Mouse (Mus musculus) hindbrain, embryonic 10.5 days (tissue): Measurements from ENCODE around the gene Moap1. TPM values are rescaled to one million over a fixed set of nuclear protein-coding genes. Genes with fewer than 3 reads are reported as not detected.

Source experiments
- DNase-seq: peaks from one replicate; pipeline ENCODE4 v3.0.0-alpha.2; 2017; ENCODE audit warnings: low spot score
- H3K27ac ChIP-seq: fragments of 300-500 bp; sonication (generic); 2 replicates; pipeline ENCODE4 v1.5.1; 2016; ENCODE audit warnings: mild to moderate bottlenecking, moderate library complexity
- H3K27me3 ChIP-seq: fragments of 300-500 bp; sonication (generic); 2 replicates; pipeline ENCODE4 v1.6.1; 2016; ENCODE audit warnings: mild to moderate bottlenecking; ENCODE audit not compliant: poor library complexity, insufficient read depth, severe bottlenecking
- H3K36me3 ChIP-seq: fragments of 300-500 bp; sonication (generic); 2 replicates; pipeline ENCODE4 v1.6.1; 2016; ENCODE audit warnings: mild to moderate bottlenecking, moderate library complexity
- H3K4me1 ChIP-seq: fragments of 300-500 bp; sonication (generic); replicated peaks from 2 replicates; pipeline ENCODE4 v1.6.1; 2016; ENCODE audit warnings: mild to moderate bottlenecking
- H3K4me3 ChIP-seq: fragments of 300-500 bp; sonication (generic); 2 replicates; pipeline ENCODE4 v1.5.1; 2016; ENCODE audit warnings: mild to moderate bottlenecking, moderate library complexity
- H3K9me3 ChIP-seq: fragments of 300-500 bp; sonication (generic); 2 replicates; pipeline ENCODE4 v1.6.1; 2016; ENCODE audit warnings: mild to moderate bottlenecking, moderate library complexity
- WGBS: fragments of 180-500 bp; shearing (Covaris S2); methylation state at CpG from one replicate; pipeline ENCODE4 v1.1.7; 2016; 5-methylcytosine and 5-hydroxymethylcytosine counted together
- polyA plus RNA-seq: library from polyadenylated mRNA; unstranded; fragments of >200 nt; fragmentation: Nextera tagmentation; extraction: Ambion mirVana; gene quantifications from 2 replicates; pipeline ENCODE4 v1.2.1, GENCODE M21; 2016

Gene Moap1
- polyA plus RNA-seq, 1 experiment from 2014 or later: 34.4 TPM

DNA sequence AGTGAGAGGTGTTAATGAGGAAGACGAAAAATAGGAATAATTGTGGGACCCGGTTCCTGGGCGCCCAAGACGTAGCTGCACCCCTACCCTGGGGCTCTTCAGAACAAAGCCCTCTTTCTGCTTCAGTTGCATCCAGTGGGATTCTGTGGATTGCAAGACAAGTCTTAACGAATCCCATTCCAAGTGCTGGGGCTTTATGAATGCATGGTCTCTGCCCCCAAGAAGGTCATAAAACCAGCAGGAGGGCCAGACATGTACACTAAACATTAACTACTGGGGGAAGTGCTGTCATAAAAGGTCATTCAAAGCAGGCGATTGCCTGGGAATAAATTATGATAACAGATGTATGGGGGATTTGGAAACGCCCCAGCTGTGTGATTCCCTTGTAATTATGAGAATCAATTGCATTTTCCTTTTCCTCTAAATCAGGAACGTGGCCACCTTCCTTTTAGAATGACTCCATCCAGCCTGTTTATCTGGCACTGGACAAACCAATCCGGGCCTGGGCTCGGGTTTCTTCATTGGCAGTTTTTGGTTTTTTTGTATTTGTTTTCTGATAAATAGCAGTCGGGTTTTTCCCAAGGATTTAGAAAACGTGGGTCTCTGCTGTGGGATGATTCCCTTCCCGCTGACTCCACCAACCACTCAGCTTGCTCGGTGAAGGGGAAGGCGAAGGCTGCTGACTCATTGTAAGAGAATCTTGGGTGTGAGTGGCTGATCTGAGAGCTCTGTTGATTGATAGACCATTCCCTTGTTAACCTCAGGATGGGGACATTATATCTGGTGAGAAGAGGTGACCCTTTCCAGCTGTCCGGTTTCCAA is 12.5 kb downstream of the Moap1 start:
- Histone ChIP-seq H3K9me3 (no peaks in the 10 kb centered on the region), H3K4me3 (peak overlapping the region; percentile 39), H3K36me3 (no peaks in the 10 kb centered on the region), H3K27me3 (no peaks in the 10 kb centered on the region), H3K27ac (peak overlapping the region; percentile 92), H3K4me1 (peaks cover 27% of the 10 kb centered on the region)
- DNase-seq: peak; percentile 12
- 48% methylated on average over 16 of the region's 16 CpGs for WGBS

- no peaks in the 10 kb centered on the region for H3K27me3 ChIP-seq
- peak overlapping the region; percentile 92 for H3K27ac ChIP-seq
- no peaks in the 10 kb centered on the region for H3K36me3 ChIP-seq
- peak overlapping the region; percentile 39 for H3K4me3 ChIP-seq
- peaks cover 27% of the 10 kb centered on the region for H3K4me1 ChIP-seq
- peak; percentile 93 for DNase-seq
- no peaks in the 10 kb centered on the region for H3K9me3 ChIP-seq
- 32% methylated on average over 26 of the region's 26 CpGs for WGBS
Measured at GRCm38 (mm10) chr12:102729855-102730797, 13.3 kb downstream of the Moap1 start.

- Histone ChIP-seq H3K27me3 (no peaks in the 10 kb centered on the region), H3K4me1 (peaks cover 31% of the 10 kb centered on the region), H3K27ac (peak overlapping the region; percentile 16; the same call in 1 of the 2 replicates), H3K36me3 (no peaks in the 10 kb centered on the region), H3K4me3 (no peak overlapping the region), H3K9me3 (no peaks in the 10 kb centered on the region)
- no peak for DNase-seq
- 87% methylated on average over 7 of the region's 7 CpGs for WGBS
Measured at GRCm38 (mm10) chr12:102725761-102726175, 17.7 kb downstream of the Moap1 start.

DNA sequence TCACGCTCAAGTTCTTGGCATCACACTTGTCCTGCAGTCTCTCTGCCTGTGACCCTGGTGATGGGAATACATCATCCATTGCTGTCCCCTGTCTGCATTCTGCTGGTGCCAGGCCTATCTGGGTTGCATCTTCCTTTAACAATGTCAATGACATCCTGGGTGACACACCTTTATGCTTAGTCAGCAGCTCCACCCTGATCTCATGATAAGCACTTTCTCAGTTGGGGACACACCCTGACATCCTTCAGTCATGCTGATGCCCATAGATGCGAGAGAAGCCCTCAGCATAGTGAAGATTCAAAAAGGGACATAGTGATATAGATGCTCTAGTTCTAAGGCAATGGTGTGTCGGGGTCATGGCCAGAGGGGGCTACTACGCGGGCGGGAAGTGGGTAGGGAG is 18.3 kb downstream of the Moap1 start:
- H3K9me3 ChIP-seq: no peaks in the 10 kb centered on the region
- no peaks in the 10 kb centered on the region for H3K27me3 ChIP-seq
- H3K4me3 ChIP-seq: no peak overlapping the region
- no peaks in the 10 kb centered on the region for H3K36me3 ChIP-seq
- peaks cover 25% of the 10 kb centered on the region for H3K4me1 ChIP-seq
- H3K27ac ChIP-seq: no peak overlapping the region
- 92% methylated on average over 6 of the region's 6 CpGs for WGBS
- no peak for DNase-seq

DNA sequence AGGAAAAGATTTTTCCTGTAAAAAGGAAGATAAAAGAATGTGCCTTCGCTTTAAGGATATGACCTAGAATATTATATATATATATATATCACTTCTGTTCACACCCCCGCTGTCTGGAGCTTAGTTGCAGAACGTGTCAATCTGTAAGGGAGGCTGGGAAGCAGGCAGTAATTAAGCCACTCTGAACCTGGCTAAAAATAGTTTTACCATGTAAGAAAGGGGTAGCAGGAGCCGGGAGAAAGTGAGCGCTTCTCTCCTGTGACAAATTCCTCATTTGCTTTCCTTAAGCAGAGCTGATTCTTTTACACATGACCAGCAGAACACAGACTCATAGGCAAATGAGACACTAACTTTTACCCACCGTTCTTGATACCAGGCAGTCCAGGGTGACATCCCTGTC is 19.6 kb downstream of the Moap1 start:
- Histone ChIP-seq H3K4me3 (no peak overlapping the region), H3K9me3 (no peaks in the 10 kb centered on the region), H3K27me3 (no peaks in the 10 kb centered on the region), H3K4me1 (peaks cover 20% of the 10 kb centered on the region), H3K27ac (no peak overlapping the region), H3K36me3 (no peaks in the 10 kb centered on the region)
- no peak for DNase-seq
- WGBS: 85% methylated on average over 6 of the region's 6 CpGs

DNA sequence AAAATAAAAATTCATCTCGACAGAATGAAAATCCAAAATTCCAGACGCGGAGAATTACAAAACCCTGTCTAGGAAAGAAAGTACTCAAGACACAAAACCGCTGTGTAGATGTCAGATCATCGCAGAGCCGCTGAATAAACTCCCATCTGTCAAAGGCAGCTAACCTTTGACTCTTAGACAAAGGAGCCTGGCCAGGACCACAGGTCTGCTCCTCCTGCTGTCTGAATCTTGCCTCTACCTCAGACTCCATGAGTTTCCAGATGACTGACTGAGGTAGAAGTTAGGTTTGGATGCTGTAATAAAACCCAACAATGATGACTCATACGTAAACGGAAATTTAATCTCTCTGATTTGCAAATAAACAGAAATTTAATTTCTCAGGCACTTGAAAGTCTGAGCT is 20.5 kb downstream of the Moap1 start:
- no peaks in the 10 kb centered on the region for H3K9me3 ChIP-seq
- peaks cover 20% of the 10 kb centered on the region for H3K4me1 ChIP-seq
- no peaks in the 10 kb centered on the region for H3K36me3 ChIP-seq

GRCm38 (mm10) chr12:102722451-102722850 is 21.0 kb downstream of the Moap1 start:
- Histone ChIP-seq H3K4me3 (no peak overlapping the region), H3K36me3 (no peaks in the 10 kb centered on the region), H3K27me3 (no peaks in the 10 kb centered on the region), H3K27ac (peak overlapping the region; percentile 54), H3K9me3 (no peaks in the 10 kb centered on the region), H3K4me1 (peaks cover 20% of the 10 kb centered on the region)
- DNase-seq: no peak
- 48% methylated on average over 11 of the region's 11 CpGs for WGBS

More for the DNA sequence above, 20.5 kb downstream of the Moap1 start:
- 52% methylated on average over 8 of the region's 8 CpGs for WGBS
- Histone ChIP-seq H3K27me3 (no peaks in the 10 kb centered on the region), H3K4me3 (no peak overlapping the region), H3K27ac (no peak overlapping the region)
- peak; percentile 35 for DNase-seq

DNA sequence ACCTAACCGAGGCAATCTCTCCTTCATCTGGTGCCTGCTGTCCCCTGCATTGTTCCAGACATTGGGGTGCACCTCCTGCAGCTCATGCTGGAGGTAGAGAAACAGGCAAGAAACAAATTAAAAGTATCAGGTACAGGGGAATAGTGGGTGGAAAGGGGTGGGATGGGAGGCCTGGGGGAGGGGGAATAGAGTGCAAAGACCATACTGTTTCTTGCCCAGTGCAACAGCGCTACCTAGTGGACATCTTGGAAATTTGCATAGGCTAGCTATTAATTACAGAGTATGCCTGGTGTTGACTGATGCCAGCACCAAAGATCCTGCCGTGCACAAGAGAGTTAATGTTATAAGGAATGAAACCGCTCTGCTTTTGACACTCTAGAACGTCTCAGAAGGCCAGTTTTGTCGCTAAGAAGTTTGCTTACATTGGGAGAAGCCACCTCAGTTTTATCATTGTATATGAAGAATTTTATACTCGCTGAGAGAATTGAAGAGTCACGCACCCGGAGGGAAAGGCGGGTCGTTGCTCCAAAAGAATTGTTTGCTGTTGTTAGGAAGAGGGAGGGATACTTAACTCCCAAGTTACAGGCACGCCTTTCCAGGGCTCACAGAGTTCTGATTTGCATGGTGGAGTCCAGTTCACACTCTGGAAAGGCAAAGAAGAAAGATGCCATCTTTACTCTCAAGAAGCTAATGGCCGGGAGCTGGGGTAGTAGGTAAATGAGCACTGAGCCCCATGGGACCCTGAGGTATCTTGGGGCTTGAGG is 23.7 kb downstream of the Moap1 start:
- Histone ChIP-seq H3K9me3 (no peaks in the 10 kb centered on the region), H3K36me3 (no peaks in the 10 kb centered on the region), H3K4me1 (peaks cover 20% of the 10 kb centered on the region), H3K27ac (no peak overlapping the region), H3K27me3 (no peaks in the 10 kb centered on the region), H3K4me3 (no peak overlapping the region)
- DNase-seq: peak; percentile 64
- WGBS: 32% methylated on average over 13 of the region's 13 CpGs

DNA sequence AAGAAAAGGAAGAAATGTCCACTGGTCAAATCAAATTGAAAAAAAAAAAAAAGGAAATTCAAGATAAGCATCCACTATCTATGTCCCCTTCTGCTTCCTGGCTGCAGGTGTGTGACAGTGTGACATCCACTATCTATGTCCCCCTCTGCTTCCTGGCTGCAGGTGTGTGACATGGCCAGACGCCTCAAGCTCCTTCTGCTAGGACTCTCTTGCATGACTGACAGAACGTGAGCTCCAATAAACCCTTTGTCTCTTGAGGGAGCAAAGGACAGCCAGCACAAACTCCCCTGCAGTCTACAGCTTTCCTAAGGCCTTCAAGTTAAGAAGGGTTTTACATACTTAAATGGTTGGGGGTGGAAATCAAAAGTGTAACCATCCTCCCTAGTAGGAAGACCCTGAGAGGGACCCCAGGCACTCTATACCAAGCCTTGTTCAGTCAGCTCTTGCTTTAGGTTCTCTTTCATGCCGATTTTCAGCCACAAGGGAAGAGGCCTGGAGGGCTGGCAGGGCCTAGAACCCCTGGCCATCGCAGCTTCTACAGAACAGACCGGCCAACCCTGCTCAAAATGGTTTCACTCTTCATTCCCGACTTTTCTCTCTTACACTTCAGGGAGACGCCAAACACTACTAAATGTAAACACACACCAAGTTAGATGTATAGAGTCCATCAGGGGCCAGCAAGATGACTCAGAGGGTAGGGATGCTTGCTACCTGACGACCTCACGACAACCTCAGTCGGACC is 28.6 kb downstream of the Moap1 start:
- 86% methylated on average over 10 of the region's 10 CpGs for WGBS

DNA sequence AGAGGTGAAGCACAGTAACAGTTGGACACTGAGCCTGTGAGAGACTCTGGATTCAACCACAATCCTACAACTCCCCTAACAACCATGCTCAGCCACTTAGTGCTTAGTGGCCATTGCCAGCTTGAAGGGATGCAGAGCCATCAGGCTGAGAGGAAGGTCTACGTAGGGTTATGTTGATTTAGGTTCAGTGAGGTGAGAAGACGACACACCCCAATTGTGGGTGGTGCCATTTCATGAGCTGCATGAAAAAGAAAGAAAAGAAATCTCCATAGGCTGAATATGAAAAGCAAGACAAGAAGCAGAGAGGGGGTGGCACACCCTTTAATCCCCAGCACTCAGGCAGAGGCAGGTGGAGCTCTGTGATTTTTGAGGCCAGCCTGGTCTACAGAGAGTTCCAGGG is 29.3 kb downstream of the Moap1 start:
- Histone ChIP-seq H3K27ac (no peak overlapping the region), H3K4me3 (no peak overlapping the region), H3K27me3 (no peaks in the 10 kb centered on the region), H3K9me3 (no peaks in the 10 kb centered on the region), H3K4me1 (peaks cover 13% of the 10 kb centered on the region), H3K36me3 (no peaks in the 10 kb centered on the region)
- WGBS: 67% methylated on average over 2 of the region's 2 CpGs
- DNase-seq: no peak

More for the DNA sequence above, 28.6 kb downstream of the Moap1 start:
- Histone ChIP-seq H3K27me3 (no peaks in the 10 kb centered on the region), H3K4me1 (peaks cover 15% of the 10 kb centered on the region), H3K27ac (0 out of 2 replicates have a peak overlapping the region, but pooled peaks have one; percentile 50), H3K9me3 (no peaks in the 10 kb centered on the region), H3K4me3 (no peak overlapping the region), H3K36me3 (no peaks in the 10 kb centered on the region)
- DNase-seq: no peak

GRCm38 (mm10) chr12:102713153-102713865 is 30.2 kb downstream of the Moap1 start:
- 79% methylated on average over 20 of the region's 20 CpGs for WGBS
- peak; percentile 2 for DNase-seq
- peaks cover 14% of the 10 kb centered on the region for H3K4me1 ChIP-seq
- H3K4me3 ChIP-seq: no peak overlapping the region
- no peaks in the 10 kb centered on the region for H3K36me3 ChIP-seq
- H3K27me3 ChIP-seq: no peaks in the 10 kb centered on the region
- no peaks in the 10 kb centered on the region for H3K9me3 ChIP-seq
- no peak overlapping the region for H3K27ac ChIP-seq
